ENCODE assay signal across 8 mouse cellular contexts in the genomic region with DNA sequence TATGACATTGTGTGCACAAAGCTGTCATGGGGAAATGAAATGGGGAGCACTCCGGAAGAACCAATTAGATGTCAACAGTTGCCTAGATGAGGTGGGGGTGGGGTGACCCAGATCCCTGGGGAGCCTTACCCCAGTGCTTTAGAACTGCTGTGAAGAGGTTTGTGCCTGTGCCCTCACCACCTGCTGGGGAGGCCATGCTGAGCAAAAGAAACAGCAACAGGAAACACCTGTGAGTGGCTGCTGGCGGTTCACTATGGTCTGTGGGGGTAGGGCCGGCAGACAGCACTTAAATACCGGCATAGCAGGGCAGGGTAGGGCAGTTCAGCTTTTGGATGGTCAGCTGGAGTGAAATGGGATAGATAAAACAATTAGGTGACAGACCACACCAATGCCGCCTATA. TPM values are rescaled to one million over a fixed set of nuclear protein-coding genes. Genes with fewer than 3 reads are reported as not detected.
DNase-seq lines count a peak whose midpoint lies in the region; ATAC-seq and TF ChIP-seq lines count a peak whose summit lies in the region.

No protein-coding gene starts in this region.

- no peak overlapping the region; the same call in 1 of the 2 replicates for H3K9ac ChIP-seq in neural tube, embryonic 12.5 days
- H3K9ac ChIP-seq in neural tube, embryonic 15.5 days (replicated peaks): no peak overlapping the region
- no peak overlapping the region for H3K9ac ChIP-seq in intestine, postnatal 0 days (ENCODE audit: low read depth, low read length)
- no peak overlapping the region for H3K9ac ChIP-seq in neural tube, embryonic 14.5 days (replicated peaks; ENCODE audit: low read depth, low read length)

- DNase-seq in cerebellum, adult 2 months: no peak
- DNase-seq in cerebellum, adult 8-10 months: no peak
- no peak for DNase-seq in adrenal gland, adult 8-10 months
- no peak for DNase-seq in cerebellum, adult 9-11 months

- H3K4me3 ChIP-seq in cerebellum, adult 2 months (replicated peaks; ENCODE audit: insufficient read depth, low read depth, low read length): no peak overlapping the region
- no peak overlapping the region for H3K4me3 ChIP-seq in neural tube, embryonic 12.5 days
- no peak overlapping the region for H3K4me3 ChIP-seq in neural tube, embryonic 15.5 days (replicated peaks)
- no peak overlapping the region for H3K4me3 ChIP-seq in intestine, postnatal 0 days (ENCODE audit: low read depth, low read length)
- H3K4me3 ChIP-seq in neural tube, embryonic 14.5 days (ENCODE audit: low read depth, low read length): no peak overlapping the region

- peaks cover 46% of the 10 kb centered on the region for H3K36me3 ChIP-seq in neural tube, embryonic 12.5 days
- peaks cover 47% of the 10 kb centered on the region for H3K36me3 ChIP-seq in neural tube, embryonic 15.5 days
- peaks cover 35% of the 10 kb centered on the region for H3K36me3 ChIP-seq in intestine, postnatal 0 days (ENCODE audit: control insufficient read depth, insufficient read depth)
- peaks cover 30% of the 10 kb centered on the region for H3K36me3 ChIP-seq in neural tube, embryonic 14.5 days (ENCODE audit: control insufficient read depth, insufficient read depth, low read length)

- peak overlapping the region; percentile 16; the same call in 1 of the 2 replicates for H3K4me2 ChIP-seq in neural tube, embryonic 12.5 days (replicated peaks)
- no peak overlapping the region for H3K4me2 ChIP-seq in neural tube, embryonic 15.5 days
- H3K4me2 ChIP-seq in intestine, postnatal 0 days (replicated peaks; ENCODE audit: low read depth): peak overlapping the region; percentile 40
- no peak overlapping the region for H3K4me2 ChIP-seq in neural tube, embryonic 14.5 days (ENCODE audit: low read depth, low read length)

- WGBS in cerebellum, adult 2 months: 32% methylated on average over 5 of the region's 5 CpGs
- whole genome bisulfite sequencing in neural tube, embryonic 12.5 days: 18% methylated on average over 5 of the region's 5 CpGs
- WGBS in neural tube, embryonic 15.5 days: 12% methylated on average over 5 of the region's 5 CpGs
- WGBS in intestine, postnatal 0 days: 42% methylated on average over 5 of the region's 5 CpGs
- 17% methylated on average over 5 of the region's 5 CpGs for WGBS in neural tube, embryonic 14.5 days

- H3K27me3 ChIP-seq in cerebellum, adult 2 months (ENCODE audit: control insufficient read depth, insufficient read depth, low read length): no peaks in the 10 kb centered on the region
- H3K27me3 ChIP-seq in neural tube, embryonic 12.5 days (replicated peaks): no peaks in the 10 kb centered on the region
- H3K27me3 ChIP-seq in neural tube, embryonic 15.5 days (replicated peaks): no peaks in the 10 kb centered on the region
- no peaks in the 10 kb centered on the region for H3K27me3 ChIP-seq in intestine, postnatal 0 days (replicated peaks; ENCODE audit: control insufficient read depth, insufficient read depth, low read length)
- no peaks in the 10 kb centered on the region for H3K27me3 ChIP-seq in neural tube, embryonic 14.5 days (ENCODE audit: control insufficient read depth, insufficient read depth, low read length)

- peak overlapping the region; percentile 60 for H3K27ac ChIP-seq in cerebellum, adult 2 months (ENCODE audit: insufficient read depth, low read length)
- no peak overlapping the region for H3K27ac ChIP-seq in neural tube, embryonic 12.5 days
- H3K27ac ChIP-seq in neural tube, embryonic 15.5 days (replicated peaks): no peak overlapping the region
- H3K27ac ChIP-seq in intestine, postnatal 0 days (ENCODE audit: low read depth, low read length): peak overlapping the region; percentile 35; the same call in 1 of the 2 replicates
- peak overlapping the region; percentile 39; the same call in 1 of the 2 replicates for H3K27ac ChIP-seq in neural tube, embryonic 14.5 days (ENCODE audit: low read depth, low read length)

- peaks cover 18% of the 10 kb centered on the region for H3K4me1 ChIP-seq in cerebellum, adult 2 months (ENCODE audit: control insufficient read depth, insufficient read depth, low read length)
- H3K4me1 ChIP-seq in neural tube, embryonic 12.5 days: peaks cover 39% of the 10 kb centered on the region
- peaks cover 21% of the 10 kb centered on the region for H3K4me1 ChIP-seq in neural tube, embryonic 15.5 days
- H3K4me1 ChIP-seq in intestine, postnatal 0 days (replicated peaks; ENCODE audit: control insufficient read depth, insufficient read depth, low read length): no peaks in the 10 kb centered on the region
- H3K4me1 ChIP-seq in neural tube, embryonic 14.5 days (ENCODE audit: control insufficient read depth, insufficient read depth, low read length): peaks cover 10% of the 10 kb centered on the region; the same call in 1 of the 2 replicates

- ATAC-seq in neural tube, embryonic 12.5 days (ENCODE audit: low FRiP score, low read depth): 0 out of 2 replicates have a peak, but pooled peaks have one; percentile 6
- ATAC-seq in neural tube, embryonic 15.5 days (ENCODE audit: low FRiP score): no peak
- peak; percentile 5; the same call in 1 of the 2 replicates for ATAC-seq in intestine, postnatal 0 days
- ATAC-seq in neural tube, embryonic 14.5 days (ENCODE audit: low read depth): no peak

- no peak for TF ChIP-seq POLR2A in cerebellum, adult 2 months (IDR thresholded peaks at IDR 0.05; ENCODE audit: borderline replicate concordance, insufficient read depth, low read length)

- no peaks in the 10 kb centered on the region for H3K9me3 ChIP-seq in neural tube, embryonic 12.5 days
- H3K9me3 ChIP-seq in neural tube, embryonic 15.5 days (replicated peaks): no peaks in the 10 kb centered on the region
- no peaks in the 10 kb centered on the region for H3K9me3 ChIP-seq in intestine, postnatal 0 days (ENCODE audit: control insufficient read depth)
- H3K9me3 ChIP-seq in neural tube, embryonic 14.5 days (ENCODE audit: control insufficient read depth, low read length): no peaks in the 10 kb centered on the region

- TF ChIP-seq CTCF in cerebellum, adult 2 months (IDR thresholded peaks at IDR 0.05; ENCODE audit: borderline replicate concordance, insufficient read depth, low read depth, low read length): no peak
- TF ChIP-seq CTCF in intestine, postnatal 0 days (IDR thresholded peaks at IDR 0.05; ENCODE audit: low read depth): no peak

RNA-seq across cellular contexts. Expression of gene Ctcf, which starts 13.2 kb away (rescaled TPM):
- polyA plus RNA-seq in cerebellum, adult 2 months (2012; rRNA removed): 41.6 and 45.7 TPM in 2 replicates
- polyA plus RNA-seq in neural tube, embryonic 12.5 days (2016; fragmentation: Nextera tagmentation; extraction: Ambion mirVana): 120 and 127 TPM in 2 replicates
- polyA plus RNA-seq in neural tube, embryonic 15.5 days (2015; fragmentation: Nextera tagmentation; extraction: Ambion mirVana): 87.0 and 113 TPM in 2 replicates
- polyA plus RNA-seq in intestine, postnatal 0 days (2015; fragmentation: Nextera tagmentation; extraction: Ambion mirVana): 42.2 and 44.7 TPM in 2 replicates
- polyA plus RNA-seq in neural tube, embryonic 14.5 days (2014; fragmentation: Nextera tagmentation; extraction: Ambion mirVana): 81.3 and 85.6 TPM in 2 replicates
- 10 to 100 TPM; 61.2 to 79.1 (median 67.7) TPM for total RNA-seq in adrenal gland, adult 8-10 months (2022)

RNA-seq across cellular contexts. Expression of gene Agrp, which starts 14.1 kb away (rescaled TPM):
- polyA plus RNA-seq in cerebellum, adult 2 months (2012; rRNA removed): 0.36 and 1.00 TPM in 2 replicates
- polyA plus RNA-seq in neural tube, embryonic 12.5 days (2016; fragmentation: Nextera tagmentation; extraction: Ambion mirVana): 1.5 and 2.0 TPM in 2 replicates
- 1.2 and 1.9 TPM in 2 replicates for polyA plus RNA-seq in neural tube, embryonic 15.5 days (2015; fragmentation: Nextera tagmentation; extraction: Ambion mirVana)
- 0.43 and 1.1 TPM in 2 replicates for polyA plus RNA-seq in intestine, postnatal 0 days (2015; fragmentation: Nextera tagmentation; extraction: Ambion mirVana)
- polyA plus RNA-seq in neural tube, embryonic 14.5 days (2014; fragmentation: Nextera tagmentation; extraction: Ambion mirVana): 0.71 and 1.3 TPM in 2 replicates
- 10 to 100 TPM in 1 of 4 experiments, 1 to 10 TPM in 2, under 1 TPM in 1; 0.97 to 11.6 (median 4.2) TPM for total RNA-seq in adrenal gland, adult 8-10 months (2022)

RNA-seq across cellular contexts. Expression of gene Ripor1, which starts 18.1 kb away (rescaled TPM):
- 33.4 and 35.9 TPM in 2 replicates for polyA plus RNA-seq in cerebellum, adult 2 months (2012; rRNA removed)
- polyA plus RNA-seq in neural tube, embryonic 12.5 days (2016; fragmentation: Nextera tagmentation; extraction: Ambion mirVana): 21.3 and 22.1 TPM in 2 replicates
- polyA plus RNA-seq in neural tube, embryonic 15.5 days (2015; fragmentation: Nextera tagmentation; extraction: Ambion mirVana): 34.0 and 37.4 TPM in 2 replicates
- 10.2 and 10.3 TPM in 2 replicates for polyA plus RNA-seq in intestine, postnatal 0 days (2015; fragmentation: Nextera tagmentation; extraction: Ambion mirVana)
- 25.8 and 29.6 TPM in 2 replicates for polyA plus RNA-seq in neural tube, embryonic 14.5 days (2014; fragmentation: Nextera tagmentation; extraction: Ambion mirVana)
- 10 to 100 TPM; 28.1 to 47.9 (median 37.8) TPM for total RNA-seq in adrenal gland, adult 8-10 months (2022)

RNA-seq across cellular contexts. Expression of gene Atp6v0d1, which starts 57.3 kb away (rescaled TPM):
- polyA plus RNA-seq in cerebellum, adult 2 months (2012; rRNA removed): 333 and 336 TPM in 2 replicates
- 142 and 143 TPM in 2 replicates for polyA plus RNA-seq in neural tube, embryonic 12.5 days (2016; fragmentation: Nextera tagmentation; extraction: Ambion mirVana)
- 219 and 243 TPM in 2 replicates for polyA plus RNA-seq in neural tube, embryonic 15.5 days (2015; fragmentation: Nextera tagmentation; extraction: Ambion mirVana)
- polyA plus RNA-seq in intestine, postnatal 0 days (2015; fragmentation: Nextera tagmentation; extraction: Ambion mirVana): 140 and 151 TPM in 2 replicates
- 235 and 254 TPM in 2 replicates for polyA plus RNA-seq in neural tube, embryonic 14.5 days (2014; fragmentation: Nextera tagmentation; extraction: Ambion mirVana)
- total RNA-seq in adrenal gland, adult 8-10 months (2022): 100 to 1,000 TPM; 113 to 135 (median 122) TPM

Comparison
In these comparisons a context has a peak if more than half of its experiments do, and no peak if none do; other contexts are left out.
1. H3K27ac ChIP-seq: peak in cerebellum, adult 2 months (single experiment), intestine, postnatal 0 days (single experiment) and neural tube, embryonic 14.5 days (single experiment); none in neural tube, embryonic 12.5 days (single experiment) and neural tube, embryonic 15.5 days (single experiment).
2. ATAC-seq: peak in neural tube, embryonic 12.5 days (single experiment) and intestine, postnatal 0 days (single experiment); none in neural tube, embryonic 15.5 days (single experiment) and neural tube, embryonic 14.5 days (single experiment).
3. H3K4me2 ChIP-seq: peak in neural tube, embryonic 12.5 days (single experiment) and intestine, postnatal 0 days (single experiment); none in neural tube, embryonic 15.5 days (single experiment) and neural tube, embryonic 14.5 days (single experiment).